In genomic region chr10:83776272-83776878, GRCm38 (mm10) we compare ENCODE assay signal across 8 mouse cellular contexts. TPM values are rescaled to one million over a fixed set of nuclear protein-coding genes. Genes with fewer than 3 reads are reported as not detected.
DNase-seq lines count a peak whose midpoint lies in the region; ATAC-seq and TF ChIP-seq lines count a peak whose summit lies in the region.

No protein-coding gene starts in this region.

- 0 out of 2 replicates have a peak, but pooled peaks cover 5% of the 10 kb centered on the region for H3K9me3 ChIP-seq in intestine, postnatal 0 days (ENCODE audit: control insufficient read depth)
- 0 out of 2 replicates have a peak, but pooled peaks cover 10% of the 10 kb centered on the region for H3K9me3 ChIP-seq in intestine, embryonic 16.5 days (ENCODE audit: control insufficient read depth, low read length)
- peaks cover 3% of the 10 kb centered on the region; the same call in 1 of the 2 replicates for H3K9me3 ChIP-seq in heart, embryonic 15.5 days (replicated peaks)

- H3K4me1 ChIP-seq in intestine, postnatal 0 days (replicated peaks; ENCODE audit: control insufficient read depth, insufficient read depth, low read length) = no peaks in the 10 kb centered on the region
- no peaks in the 10 kb centered on the region for H3K4me1 ChIP-seq in intestine, embryonic 16.5 days (ENCODE audit: control insufficient read depth, insufficient read depth, low read length)
- H3K4me1 ChIP-seq in heart, embryonic 15.5 days (replicated peaks) = no peaks in the 10 kb centered on the region
- H3K4me1 ChIP-seq in testis, adult 2 months (ENCODE audit: control insufficient read depth, insufficient read depth, low read length) = no peaks in the 10 kb centered on the region

- H3K9ac ChIP-seq in intestine, postnatal 0 days (ENCODE audit: low read depth, low read length) = no peak overlapping the region
- no peak overlapping the region for H3K9ac ChIP-seq in intestine, embryonic 16.5 days (ENCODE audit: low read depth, low read length)
- no peak overlapping the region for H3K9ac ChIP-seq in heart, embryonic 15.5 days

- no peak overlapping the region for H3K4me2 ChIP-seq in intestine, postnatal 0 days (replicated peaks; ENCODE audit: low read depth)
- H3K4me2 ChIP-seq in intestine, embryonic 16.5 days (ENCODE audit: low read depth, low read length) = no peak overlapping the region
- peak overlapping the region; percentile 39 for H3K4me2 ChIP-seq in heart, embryonic 15.5 days

- peak; percentile 57 for DNase-seq in adrenal gland, adult 2 months
- DNase-seq in embryo, embryonic 10.5 days (ENCODE audit: low spot score) = peak; percentile 86
- DNase-seq in layer of hippocampus, adult 9-10 months (ENCODE audit: low spot score) = peak; percentile 47
- DNase-seq in lung, postnatal 4 days = peak; percentile 62 to 69

- H3K27ac ChIP-seq in intestine, postnatal 0 days (ENCODE audit: low read depth, low read length) = no peak overlapping the region
- no peak overlapping the region for H3K27ac ChIP-seq in intestine, embryonic 16.5 days (ENCODE audit: low read length)
- no peak overlapping the region for H3K27ac ChIP-seq in heart, embryonic 15.5 days
- no peak overlapping the region for H3K27ac ChIP-seq in testis, adult 2 months (ENCODE audit: control insufficient read depth, insufficient read depth, low read depth, low read length)

- H3K4me3 ChIP-seq in intestine, postnatal 0 days (ENCODE audit: low read depth, low read length) = no peak overlapping the region
- H3K4me3 ChIP-seq in intestine, embryonic 16.5 days (ENCODE audit: low read length) = no peak overlapping the region
- no peak overlapping the region for H3K4me3 ChIP-seq in heart, embryonic 15.5 days
- no peak overlapping the region for H3K4me3 ChIP-seq in testis, adult 2 months (ENCODE audit: control insufficient read depth, low read depth, low read length)

- no peak for TF ChIP-seq POLR2A in testis, adult 2 months (IDR thresholded peaks at IDR 0.05; ENCODE audit: control insufficient read depth, low read depth, low read length)

- H3K27me3 ChIP-seq in intestine, postnatal 0 days (replicated peaks; ENCODE audit: control insufficient read depth, insufficient read depth, low read length) = no peaks in the 10 kb centered on the region
- no peaks in the 10 kb centered on the region for H3K27me3 ChIP-seq in intestine, embryonic 16.5 days (replicated peaks; ENCODE audit: control insufficient read depth, insufficient read depth, low read length)
- H3K27me3 ChIP-seq in heart, embryonic 15.5 days = no peaks in the 10 kb centered on the region
- no peaks in the 10 kb centered on the region for H3K27me3 ChIP-seq in testis, adult 2 months (ENCODE audit: control insufficient read depth, insufficient read depth, low read length)

- TF ChIP-seq CTCF in intestine, postnatal 0 days (IDR thresholded peaks at IDR 0.05; ENCODE audit: low read depth) = peak; percentile 82
- peak; percentile 33; the same call in 1 of the 2 replicates for TF ChIP-seq CTCF in testis, adult 2 months (IDR thresholded peaks at IDR 0.05; ENCODE audit: control insufficient read depth, insufficient read depth, insufficient replicate concordance, low read depth, low read length)

- no peak for ATAC-seq in intestine, postnatal 0 days
- ATAC-seq in intestine, embryonic 16.5 days = no peak
- ATAC-seq in heart, embryonic 15.5 days (replicated peaks; ENCODE audit: insufficient number of reproducible peaks, insufficient read depth, low FRiP score, low read depth) = no peak

- WGBS in intestine, postnatal 0 days = 41% methylated on average over 11 of the region's 11 CpGs
- 43% methylated on average over 11 of the region's 11 CpGs for WGBS in intestine, embryonic 16.5 days
- WGBS in heart, embryonic 15.5 days = 35% methylated on average over 11 of the region's 11 CpGs

- H3K36me3 ChIP-seq in intestine, postnatal 0 days (ENCODE audit: control insufficient read depth, insufficient read depth) = no peaks in the 10 kb centered on the region
- H3K36me3 ChIP-seq in intestine, embryonic 16.5 days (ENCODE audit: control insufficient read depth, insufficient read depth, low read length) = no peaks in the 10 kb centered on the region
- no peaks in the 10 kb centered on the region for H3K36me3 ChIP-seq in heart, embryonic 15.5 days
- no peaks in the 10 kb centered on the region for H3K36me3 ChIP-seq in testis, adult 2 months (ENCODE audit: control insufficient read depth, insufficient read depth, low read length)

RNA-seq across cellular contexts. Expression of gene 1500009L16Rik, which starts 53.7 kb away (rescaled TPM):
- 5.3 and 8.9 TPM in 2 replicates for polyA plus RNA-seq in intestine, postnatal 0 days (2015; fragmentation: Nextera tagmentation; extraction: Ambion mirVana)
- 17.6 and 18.1 TPM in 2 replicates for polyA plus RNA-seq in intestine, embryonic 16.5 days (2015; fragmentation: Nextera tagmentation; extraction: Ambion mirVana)
- total RNA-seq in adrenal gland, adult 2 months (2021) = 10 to 100 TPM; 17.4 to 18.1 TPM
- 3.5 and 3.9 TPM in 2 replicates for polyA plus RNA-seq in adrenal gland, adult 2 months (2012; rRNA removed)
- 19.0 and 32.3 TPM in 2 replicates for polyA plus RNA-seq in heart, embryonic 15.5 days (2015; fragmentation: Nextera tagmentation; extraction: Ambion mirVana)
- polyA plus RNA-seq in testis, adult 2 months (2012; rRNA removed) = 8.1 and 13.6 TPM in 2 replicates
